Mouse (Mus musculus): ENCODE data around the gene Cdc25b. TPM values are rescaled to one million over a fixed set of nuclear protein-coding genes. Genes with fewer than 3 reads are reported as not detected.

The Cdc25b gene
- total and polyA plus RNA-seq, 3 experiments = 12.6 to 34.5 TPM; not detected in 1

DNA sequence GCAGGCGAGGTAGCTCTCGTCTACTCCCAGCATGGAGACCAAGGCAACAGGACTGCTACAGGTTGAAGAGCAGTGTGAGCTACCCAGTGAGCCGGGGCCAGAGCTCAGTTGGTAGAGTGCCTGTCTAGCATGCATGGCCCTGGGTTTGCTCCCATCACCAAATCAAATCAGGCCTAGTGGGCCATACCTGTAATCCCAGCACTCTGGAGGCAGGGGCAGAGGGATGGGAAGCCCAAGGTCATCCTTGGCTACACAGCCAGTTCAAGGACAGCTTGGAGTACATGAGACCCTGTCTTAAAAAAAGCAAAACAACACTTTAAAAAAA is 37.5 kb upstream of the Cdc25b start:
- TF ChIP-seq MAFK (IDR thresholded peaks at IDR 0.05; ENCODE audit: borderline replicate concordance, low read depth, low read length) (no peak), ZMIZ1 (IDR thresholded peaks at IDR 0.05; ENCODE audit: low read depth, low read length) (no peak), MYB (IDR thresholded peaks at IDR 0.05; ENCODE audit: low read depth, low read length) (no peak), GABPA (IDR thresholded peaks at IDR 0.05; ENCODE audit: low read depth, low read length) (no peak)
- H3K79me2 ChIP-seq (ENCODE audit: control insufficient read depth, insufficient read depth, low read length, poor library complexity) = no peaks in the 10 kb centered on the region
- H3K27me3 ChIP-seq (ENCODE audit: control insufficient read depth in 1 of 2, insufficient read depth in 2 of 2, low read length in 2 of 2) = no peaks in the 10 kb centered on the region
- H3K9me3 ChIP-seq (replicated peaks; ENCODE audit: insufficient read depth, low read length) = no peaks in the 10 kb centered on the region
- no peaks in the 10 kb centered on the region; a peak in 1 of 4 replicates for H3K36me3 ChIP-seq (ENCODE audit: control insufficient read depth in 1 of 2, insufficient read depth in 2 of 2, low read length in 2 of 2)
- no peaks in the 10 kb centered on the region for H3K4me1 ChIP-seq (ENCODE audit: control insufficient read depth in 1 of 2, insufficient read depth in 2 of 2, low read length in 2 of 2)
- no peak overlapping the region for H3K9ac ChIP-seq (ENCODE audit: control insufficient read depth, low read depth, low read length, poor library complexity, severe bottlenecking)
- no peak overlapping the region for H3K4me3 ChIP-seq (ENCODE audit: control insufficient read depth in 1 of 2, insufficient read depth in 1 of 2, low read depth in 2 of 2, low read length in 2 of 2)
- no peak for DNase-seq (ENCODE audit: low read depth, low spot score)
- no peak overlapping the region for H3K27ac ChIP-seq (ENCODE audit: control insufficient read depth, low read depth, low read length)

DNA sequence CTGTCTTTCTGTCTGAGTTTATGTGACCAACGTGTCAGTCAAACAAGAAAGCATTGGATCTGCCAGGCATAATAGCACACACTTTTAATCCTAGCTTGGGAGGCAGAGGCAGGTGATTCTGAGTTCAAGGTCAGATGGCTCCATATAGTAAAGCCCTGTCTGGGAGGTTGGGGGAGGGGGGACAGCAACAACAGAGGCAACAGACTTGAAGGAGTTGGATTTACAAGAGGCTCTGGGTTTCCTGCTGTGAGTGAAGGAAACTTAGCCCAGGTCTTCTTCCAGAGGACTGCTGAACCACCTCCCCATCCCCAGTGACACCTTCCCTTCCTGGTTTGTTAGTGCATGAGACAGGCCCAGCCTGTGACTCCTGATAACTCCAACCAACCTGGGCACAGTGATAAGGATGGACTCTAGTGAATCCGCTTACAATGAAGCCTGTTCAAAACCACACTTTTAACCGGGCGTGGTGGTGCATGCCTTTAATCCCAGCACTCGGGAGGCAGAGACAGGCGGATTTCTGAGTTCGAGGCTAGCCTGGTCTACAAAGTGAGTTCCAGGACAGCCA is 34.5 kb upstream of the Cdc25b start:
- no peak for DNase-seq (ENCODE audit: low read depth, low spot score)
- TF ChIP-seq EP300 (IDR thresholded peaks at IDR 0.05; ENCODE audit: low read depth in 1 of 2, low read length in 2 of 2) (peak in 1 of 2 experiments; percentile 25; a peak in 1 of 4 replicates), RCOR1 (IDR thresholded peaks at IDR 0.05; ENCODE audit: low read depth, low read length) (no peak), TCF12 (IDR thresholded peaks at IDR 0.05; ENCODE audit: low read depth, low read length) (0 out of 2 replicates have a peak, but pooled peaks have one; percentile 19), ZC3H11A (IDR thresholded peaks at IDR 0.05; ENCODE audit: low read depth, low read length) (no peak), TAL1 (IDR thresholded peaks at IDR 0.05; ENCODE audit: low read length) (peak; percentile 54)
- no peak overlapping the region for H3K4me3 ChIP-seq (ENCODE audit: control insufficient read depth in 1 of 2, insufficient read depth in 1 of 2, low read depth in 2 of 2, low read length in 2 of 2)

DNA sequence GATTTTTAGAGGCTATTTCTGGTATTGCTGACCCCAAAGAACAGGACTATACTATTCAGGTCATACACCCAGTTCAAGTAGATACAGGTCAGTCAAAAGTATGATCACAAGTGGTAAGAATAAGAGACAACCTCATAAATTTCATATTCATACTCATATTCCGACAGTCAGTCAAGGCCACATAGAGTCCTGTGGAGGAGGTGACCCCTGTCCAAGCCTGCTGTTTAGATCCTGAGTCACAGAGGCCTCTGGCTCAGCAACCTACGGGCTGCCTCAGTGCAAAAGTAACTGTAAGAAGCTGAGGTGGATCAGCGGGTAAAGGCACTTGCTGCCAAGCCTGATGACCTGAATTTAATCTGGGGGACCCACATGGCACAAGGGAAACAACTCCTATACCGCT is 32.7 kb upstream of the Cdc25b start:
- Histone ChIP-seq H3K4me3 (ENCODE audit: control insufficient read depth in 1 of 2, insufficient read depth in 1 of 2, low read depth in 2 of 2, low read length in 2 of 2) (no peak overlapping the region), H3K9me3 (replicated peaks; ENCODE audit: insufficient read depth, low read length) (no peaks in the 10 kb centered on the region), H3K27me3 (ENCODE audit: control insufficient read depth in 1 of 2, insufficient read depth in 2 of 2, low read length in 2 of 2) (no peaks in the 10 kb centered on the region), H3K9ac (ENCODE audit: control insufficient read depth, low read depth, low read length, poor library complexity, severe bottlenecking) (no peak overlapping the region), H3K4me1 (ENCODE audit: control insufficient read depth in 1 of 2, insufficient read depth in 2 of 2, low read length in 2 of 2) (peaks cover 0 to 4% of the 10 kb centered on the region in 2 experiments; a peak in 1 of 4 replicates), H3K36me3 (ENCODE audit: control insufficient read depth in 1 of 2, insufficient read depth in 2 of 2, low read length in 2 of 2) (no peaks in the 10 kb centered on the region; a peak in 3 of 4 replicates), H3K27ac (ENCODE audit: control insufficient read depth, low read depth, low read length) (no peak overlapping the region), H3K79me2 (ENCODE audit: control insufficient read depth, insufficient read depth, low read length, poor library complexity) (peaks cover 3% of the 10 kb centered on the region)
- no peak for DNase-seq (ENCODE audit: low read depth, low spot score)
- TF ChIP-seq ETS1 (IDR thresholded peaks at IDR 0.05; ENCODE audit: low read depth, low read length) (no peak), GATA1 (IDR thresholded peaks at IDR 0.05; ENCODE audit: low read depth, low read length) (no peak), POLR2AphosphoS5 (IDR thresholded peaks at IDR 0.05; ENCODE audit: borderline replicate concordance, low read depth, low read length) (no peak), USF2 (IDR thresholded peaks at IDR 0.05; ENCODE audit: borderline replicate concordance in 1 of 2, insufficient read depth in 1 of 2, low read depth in 1 of 2, low read length in 2 of 2) (no peak), NRF1 (IDR thresholded peaks at IDR 0.05; ENCODE audit: insufficient read depth, low read depth, low read length, poor library complexity, severe bottlenecking) (no peak), CTCF (IDR thresholded peaks at IDR 0.05 in 2 of 3, conservative IDR thresholded peaks at IDR 0.05 in 1 of 3; ENCODE audit: control insufficient read depth in 1 of 3, insufficient read depth in 1 of 3, low read depth in 2 of 3, low read length in 3 of 3, poor library complexity in 1 of 3, severe bottlenecking in 1 of 3) (no peak)

More for the DNA sequence above, 34.5 kb upstream of the Cdc25b start:
- H3K4me1 ChIP-seq (ENCODE audit: control insufficient read depth in 1 of 2, insufficient read depth in 2 of 2, low read length in 2 of 2) = no peaks in the 10 kb centered on the region
- no peak overlapping the region for H3K9ac ChIP-seq (ENCODE audit: control insufficient read depth, low read depth, low read length, poor library complexity, severe bottlenecking)
- no peaks in the 10 kb centered on the region for H3K79me2 ChIP-seq (ENCODE audit: control insufficient read depth, insufficient read depth, low read length, poor library complexity)
- no peak overlapping the region for H3K27ac ChIP-seq (ENCODE audit: control insufficient read depth, low read depth, low read length)
- H3K27me3 ChIP-seq (ENCODE audit: control insufficient read depth in 1 of 2, insufficient read depth in 2 of 2, low read length in 2 of 2) = no peaks in the 10 kb centered on the region
- H3K36me3 ChIP-seq (ENCODE audit: control insufficient read depth in 1 of 2, insufficient read depth in 2 of 2, low read length in 2 of 2) = no peaks in the 10 kb centered on the region; a peak in 2 of 4 replicates
- no peaks in the 10 kb centered on the region for H3K9me3 ChIP-seq (replicated peaks; ENCODE audit: insufficient read depth, low read length)
